Mouse (Mus musculus): ENCODE results near the gene Wdr75. TPM values are rescaled to one million over a fixed set of nuclear protein-coding genes. Genes with fewer than 3 reads are reported as not detected.

Wdr75 gene
- 62.8 and 66.6 TPM in 2 replicates for polyA plus RNA-seq (2016; fragmentation: Nextera tagmentation; extraction: Ambion mirVana)

GRCm38 (mm10) chr1:45794969-45795908 is at the start of gene Wdr75:
Gene Wdr75 (plus strand): TSS chr1:45795166.
- no peaks in the 10 kb centered on the region for H3K9me3 ChIP-seq (replicated peaks)
- peaks cover 22% of the 10 kb centered on the region for H3K36me3 ChIP-seq
- peak; percentile 99 for ATAC-seq
- H3K4me3 ChIP-seq = peak within 1 kb of the TSS; percentile 95
- H3K9ac ChIP-seq = peak within 1 kb of the TSS; percentile 91
- H3K27ac ChIP-seq = peak within 1 kb of the TSS; percentile 77
- H3K4me2 ChIP-seq = peak within 1 kb of the TSS; percentile 84
- no peaks in the 10 kb centered on the region for H3K27me3 ChIP-seq (replicated peaks)
- H3K4me1 ChIP-seq = peaks cover 24% of the 10 kb centered on the region
- WGBS (ENCODE audit: insufficient replicate concordance) = under 1% methylated on average over 70 of the region's 70 CpGs

GRCm38 (mm10) chr1:45755902-45756301 is 39.1 kb upstream of the Wdr75 start:
- no peak overlapping the region for H3K4me2 ChIP-seq
- no peak overlapping the region for H3K27ac ChIP-seq
- ATAC-seq = peak; percentile 58; the same call in 1 of the 2 replicates

GRCm38 (mm10) chr1:45756707-45757106 is 38.3 kb upstream of the Wdr75 start:
- Histone ChIP-seq H3K4me2 (no peak overlapping the region), H3K27ac (no peak overlapping the region), H3K4me3 (no peak overlapping the region), H3K4me1 (peaks cover 31% of the 10 kb centered on the region), H3K36me3 (no peaks in the 10 kb centered on the region), H3K9me3 (replicated peaks) (no peaks in the 10 kb centered on the region), H3K9ac (no peak overlapping the region), H3K27me3 (replicated peaks) (no peaks in the 10 kb centered on the region)
- ATAC-seq = no peak

More at GRCm38 (mm10) chr1:45755902-45756301, 39.1 kb upstream of the Wdr75 start:
- no peaks in the 10 kb centered on the region for H3K27me3 ChIP-seq (replicated peaks)
- no peak overlapping the region for H3K9ac ChIP-seq
- no peaks in the 10 kb centered on the region for H3K36me3 ChIP-seq
- no peaks in the 10 kb centered on the region for H3K9me3 ChIP-seq (replicated peaks)
- peaks cover 23% of the 10 kb centered on the region for H3K4me1 ChIP-seq
- no peak overlapping the region for H3K4me3 ChIP-seq

- no peaks in the 10 kb centered on the region for H3K9me3 ChIP-seq (replicated peaks)
- no peak overlapping the region for H3K4me3 ChIP-seq
- H3K4me1 ChIP-seq = peaks cover 41% of the 10 kb centered on the region
- H3K4me2 ChIP-seq = no peak overlapping the region
- no peak overlapping the region for H3K9ac ChIP-seq
- no peaks in the 10 kb centered on the region for H3K27me3 ChIP-seq (replicated peaks)
- H3K36me3 ChIP-seq = no peaks in the 10 kb centered on the region
- 56% methylated on average over 1 of the region's 1 CpGs for WGBS (ENCODE audit: insufficient replicate concordance)
- H3K27ac ChIP-seq = no peak overlapping the region
- ATAC-seq = no peak
Measured at GRCm38 (mm10) chr1:45758011-45758410, 37.0 kb upstream of the Wdr75 start.

GRCm38 (mm10) chr1:45760667-45761467 is 34.1 kb upstream of the Wdr75 start:
- H3K27ac ChIP-seq = peak overlapping the region; percentile 74; the same call in 1 of the 2 replicates
- H3K9ac ChIP-seq = no peak overlapping the region
- peak overlapping the region; percentile 49 for H3K4me2 ChIP-seq
- peaks cover 41% of the 10 kb centered on the region for H3K4me1 ChIP-seq
- H3K9me3 ChIP-seq (replicated peaks) = no peaks in the 10 kb centered on the region
- WGBS (ENCODE audit: insufficient replicate concordance) = 44% methylated on average over 4 of the region's 4 CpGs
- peak; percentile 20 for ATAC-seq
- H3K4me3 ChIP-seq = no peak overlapping the region
- no peaks in the 10 kb centered on the region for H3K36me3 ChIP-seq
- no peaks in the 10 kb centered on the region for H3K27me3 ChIP-seq (replicated peaks)

- Histone ChIP-seq H3K27me3 (replicated peaks) (no peaks in the 10 kb centered on the region), H3K4me1 (peaks cover 35% of the 10 kb centered on the region), H3K9me3 (replicated peaks) (no peaks in the 10 kb centered on the region), H3K9ac (no peak overlapping the region), H3K27ac (peak overlapping the region; percentile 74), H3K4me2 (peak overlapping the region; percentile 49), H3K4me3 (no peak overlapping the region), H3K36me3 (no peaks in the 10 kb centered on the region)
- ATAC-seq = peak; percentile 99
- 18% methylated on average over 1 of the region's 1 CpGs for WGBS (ENCODE audit: insufficient replicate concordance)
Measured at GRCm38 (mm10) chr1:45761468-45761795, 33.5 kb upstream of the Wdr75 start.

- H3K4me2 ChIP-seq = no peak overlapping the region
- no peaks in the 10 kb centered on the region for H3K36me3 ChIP-seq
- H3K27me3 ChIP-seq (replicated peaks) = no peaks in the 10 kb centered on the region
- H3K4me3 ChIP-seq = no peak overlapping the region
- H3K27ac ChIP-seq = no peak overlapping the region
- no peak for ATAC-seq
- H3K9me3 ChIP-seq (replicated peaks) = no peaks in the 10 kb centered on the region
- H3K9ac ChIP-seq = no peak overlapping the region
- peaks cover 20% of the 10 kb centered on the region for H3K4me1 ChIP-seq
- 82% methylated on average over 4 of the region's 4 CpGs for WGBS (ENCODE audit: insufficient replicate concordance)
Measured at GRCm38 (mm10) chr1:45765678-45766077, 29.3 kb upstream of the Wdr75 start.

GRCm38 (mm10) chr1:45766123-45766522 is 28.8 kb upstream of the Wdr75 start:
- peaks cover 16% of the 10 kb centered on the region for H3K4me1 ChIP-seq
- no peaks in the 10 kb centered on the region for H3K9me3 ChIP-seq (replicated peaks)
- H3K4me2 ChIP-seq = no peak overlapping the region
- H3K27ac ChIP-seq = no peak overlapping the region
- no peak for ATAC-seq
- no peak overlapping the region for H3K4me3 ChIP-seq
- WGBS (ENCODE audit: insufficient replicate concordance) = 26% methylated on average over 8 of the region's 8 CpGs
- no peak overlapping the region for H3K9ac ChIP-seq
- no peaks in the 10 kb centered on the region for H3K36me3 ChIP-seq
- H3K27me3 ChIP-seq (replicated peaks) = no peaks in the 10 kb centered on the region

GRCm38 (mm10) chr1:45767533-45767932 is 27.4 kb upstream of the Wdr75 start:
- H3K27me3 ChIP-seq (replicated peaks) = no peaks in the 10 kb centered on the region
- H3K36me3 ChIP-seq = no peaks in the 10 kb centered on the region
- H3K4me1 ChIP-seq = peaks cover 2% of the 10 kb centered on the region
- no peak overlapping the region for H3K4me3 ChIP-seq
- H3K9me3 ChIP-seq (replicated peaks) = no peaks in the 10 kb centered on the region
- H3K27ac ChIP-seq = no peak overlapping the region
- 48% methylated on average over 5 of the region's 5 CpGs for WGBS (ENCODE audit: insufficient replicate concordance)
- H3K4me2 ChIP-seq = no peak overlapping the region
- H3K9ac ChIP-seq = no peak overlapping the region
- ATAC-seq = no peak

- H3K9ac ChIP-seq = no peak overlapping the region
- ATAC-seq = no peak
- no peaks in the 10 kb centered on the region for H3K36me3 ChIP-seq
- H3K4me3 ChIP-seq = no peak overlapping the region
- H3K27ac ChIP-seq = no peak overlapping the region
- H3K4me2 ChIP-seq = no peak overlapping the region
- 85% methylated on average over 13 of the region's 13 CpGs for WGBS (ENCODE audit: insufficient replicate concordance)
- no peaks in the 10 kb centered on the region for H3K4me1 ChIP-seq
- no peaks in the 10 kb centered on the region for H3K27me3 ChIP-seq (replicated peaks)
- no peaks in the 10 kb centered on the region for H3K9me3 ChIP-seq (replicated peaks)
Measured at GRCm38 (mm10) chr1:45769321-45769720, 25.6 kb upstream of the Wdr75 start.

- no peaks in the 10 kb centered on the region for H3K36me3 ChIP-seq
- 69% methylated on average over 2 of the region's 2 CpGs for WGBS (ENCODE audit: insufficient replicate concordance)
- H3K4me1 ChIP-seq = no peaks in the 10 kb centered on the region
Measured at GRCm38 (mm10) chr1:45770051-45770450, 24.9 kb upstream of the Wdr75 start.

GRCm38 (mm10) chr1:45780606-45781288 is 14.2 kb upstream of the Wdr75 start:
- Histone ChIP-seq H3K4me2 (no peak overlapping the region), H3K4me1 (no peaks in the 10 kb centered on the region), H3K9me3 (replicated peaks) (no peaks in the 10 kb centered on the region), H3K27me3 (replicated peaks) (no peaks in the 10 kb centered on the region), H3K27ac (no peak overlapping the region), H3K36me3 (no peaks in the 10 kb centered on the region), H3K9ac (no peak overlapping the region), H3K4me3 (no peak overlapping the region)
- 44% methylated on average over 4 of the region's 4 CpGs for WGBS (ENCODE audit: insufficient replicate concordance)
- no peak for ATAC-seq

More at GRCm38 (mm10) chr1:45770051-45770450, 24.9 kb upstream of the Wdr75 start:
- Histone ChIP-seq H3K27me3 (replicated peaks) (no peaks in the 10 kb centered on the region), H3K9ac (no peak overlapping the region), H3K9me3 (replicated peaks) (no peaks in the 10 kb centered on the region), H3K27ac (no peak overlapping the region), H3K4me3 (no peak overlapping the region), H3K4me2 (no peak overlapping the region)
- no peak for ATAC-seq
